Mouse (Mus musculus) megakaryocyte, embryonic 14.5 days (primary cell): ENCODE data around the gene Ppp5c.

Experiments
- FLI1 ChIP-seq: IDR thresholded peaks from 2 replicates; pipeline ENCODE4 v1.6.1; 2012; ENCODE audit warnings: low read length, inconsistent platforms, mixed read lengths
- GATA1 ChIP-seq: IDR thresholded peaks from 3 replicates; pipeline ENCODE4 v1.6.1; 2012; ENCODE audit warnings: mixed read lengths, low read length, inconsistent platforms, borderline replicate concordance

- TF ChIP-seq FLI1 (no peak), GATA1 (no peak)
Measured at GRCm38 (mm10) chr7:17076542-17076941, 48.8 kb upstream of the Ppp5c start.
